Mouse (Mus musculus) erythroblast, embryonic 14.5 days (primary cell): ENCODE results near the gene Cd44. TPM values are rescaled to one million over a fixed set of nuclear protein-coding genes. Genes with fewer than 3 reads are reported as not detected.

Experiments used
- H3K27me3 ChIP-seq: 2 replicates; pipeline ENCODE4 v1.6.1; 2012; ENCODE audit warnings: inconsistent platforms; ENCODE audit not compliant: control insufficient read depth
- H3K36me3 ChIP-seq: 2 replicates; pipeline ENCODE4 v1.6.1; 2012; ENCODE audit warnings: mild to moderate bottlenecking, inconsistent platforms; ENCODE audit not compliant: control insufficient read depth
- H3K4me1 ChIP-seq: 2 replicates; pipeline ENCODE4 v1.6.1; 2012; ENCODE audit warnings: inconsistent platforms; ENCODE audit not compliant: control insufficient read depth
- H3K4me3 ChIP-seq: replicated peaks from 2 replicates; pipeline ENCODE3; 2012; ENCODE audit warnings: moderate library complexity, mild to moderate bottlenecking, inconsistent platforms
- H3K9me3 ChIP-seq: 2 replicates; pipeline ENCODE4 v1.6.1; 2012; ENCODE audit warnings: low read length, inconsistent platforms, mixed read lengths; ENCODE audit not compliant: control insufficient read depth
- GATA1 ChIP-seq: IDR thresholded peaks from 2 replicates; pipeline ENCODE4 v1.6.1; 2012; ENCODE audit warnings: low read length, inconsistent platforms, mixed read lengths
- TAL1 ChIP-seq: IDR thresholded peaks from 3 replicates; pipeline ENCODE4 v1.6.1; 2012; ENCODE audit warnings: low read length, inconsistent platforms, mixed read lengths
- polyA plus RNA-seq: library from polyadenylated mRNA; stranded (reverse); fragments of >175 nt; gene quantifications from 2 replicates; pipeline ENCODE4 v1.2.3, GENCODE M21; 2012

Cd44 gene
- polyA plus RNA-seq, 1 experiment: 0.08 TPM

GRCm38 (mm10) chr2:102850026-102850425, 51.4 kb downstream of the Cd44 start:
- Histone ChIP-seq H3K4me1 (peaks cover 15% of the 10 kb centered on the region), H3K27me3 (no peaks in the 10 kb centered on the region), H3K4me3 (no peak overlapping the region), H3K9me3 (no peaks in the 10 kb centered on the region), H3K36me3 (peaks cover 20% of the 10 kb centered on the region)
- no peak for TF ChIP-seq TAL1
- TF ChIP-seq GATA1: no peak

GRCm38 (mm10) chr2:102848811-102849433, 52.5 kb downstream of the Cd44 start:
- H3K4me3 ChIP-seq: no peak overlapping the region
- H3K9me3 ChIP-seq: no peaks in the 10 kb centered on the region
- no peak for TF ChIP-seq TAL1
- no peak for TF ChIP-seq GATA1
- H3K36me3 ChIP-seq: peaks cover 15% of the 10 kb centered on the region
- H3K27me3 ChIP-seq: no peaks in the 10 kb centered on the region
- H3K4me1 ChIP-seq: peaks cover 15% of the 10 kb centered on the region

- Histone ChIP-seq H3K4me3 (no peak overlapping the region), H3K4me1 (no peaks in the 10 kb centered on the region), H3K36me3 (peaks cover 5% of the 10 kb centered on the region), H3K9me3 (no peaks in the 10 kb centered on the region), H3K27me3 (no peaks in the 10 kb centered on the region)
- TF ChIP-seq GATA1 (no peak), TAL1 (no peak)
Measured at GRCm38 (mm10) chr2:102841231-102841630, 60.2 kb downstream of the Cd44 start.

GRCm38 (mm10) chr2:102838179-102838578, 63.3 kb downstream of the Cd44 start:
- TF ChIP-seq TAL1 (no peak), GATA1 (no peak)
- Histone ChIP-seq H3K4me3 (no peak overlapping the region), H3K36me3 (peaks cover 5% of the 10 kb centered on the region), H3K27me3 (no peaks in the 10 kb centered on the region), H3K4me1 (no peaks in the 10 kb centered on the region), H3K9me3 (no peaks in the 10 kb centered on the region)

- Histone ChIP-seq H3K9me3 (no peaks in the 10 kb centered on the region), H3K27me3 (no peaks in the 10 kb centered on the region), H3K36me3 (no peaks in the 10 kb centered on the region; the same call in none of the 2 replicates), H3K4me3 (no peak overlapping the region), H3K4me1 (no peaks in the 10 kb centered on the region)
- TF ChIP-seq TAL1 (no peak), GATA1 (no peak)
Measured at GRCm38 (mm10) chr2:102831547-102831946, 69.9 kb downstream of the Cd44 start.

GRCm38 (mm10) chr2:102829201-102829600, 72.3 kb downstream of the Cd44 start:
- TF ChIP-seq GATA1: no peak
- Histone ChIP-seq H3K4me3 (no peak overlapping the region), H3K9me3 (no peaks in the 10 kb centered on the region), H3K27me3 (no peaks in the 10 kb centered on the region), H3K4me1 (no peaks in the 10 kb centered on the region), H3K36me3 (peaks cover 6% of the 10 kb centered on the region)

- Histone ChIP-seq H3K36me3 (peaks cover 12% of the 10 kb centered on the region), H3K27me3 (no peaks in the 10 kb centered on the region), H3K4me1 (no peaks in the 10 kb centered on the region), H3K4me3 (no peak overlapping the region), H3K9me3 (no peaks in the 10 kb centered on the region)
- TF ChIP-seq GATA1 (no peak), TAL1 (no peak)
Measured at GRCm38 (mm10) chr2:102828381-102828780, 73.1 kb downstream of the Cd44 start.

- peaks cover 14% of the 10 kb centered on the region for H3K36me3 ChIP-seq
- no peaks in the 10 kb centered on the region for H3K9me3 ChIP-seq
- no peaks in the 10 kb centered on the region for H3K4me1 ChIP-seq
- H3K27me3 ChIP-seq: no peaks in the 10 kb centered on the region
- TF ChIP-seq GATA1: no peak
- no peak for TF ChIP-seq TAL1
- no peak overlapping the region for H3K4me3 ChIP-seq
Measured at GRCm38 (mm10) chr2:102827841-102828240, 73.6 kb downstream of the Cd44 start.

- no peak for TF ChIP-seq TAL1
- no peak for TF ChIP-seq GATA1
- Histone ChIP-seq H3K4me3 (no peak overlapping the region), H3K36me3 (peaks cover 18% of the 10 kb centered on the region), H3K4me1 (no peaks in the 10 kb centered on the region), H3K9me3 (no peaks in the 10 kb centered on the region), H3K27me3 (no peaks in the 10 kb centered on the region)
Measured at GRCm38 (mm10) chr2:102825961-102826633, 75.4 kb downstream of the Cd44 start.
